Mouse (Mus musculus) embryonic facial prominence, embryonic 15.5 days (tissue): Measurements from ENCODE around the gene Catspere2. TPM values are rescaled to one million over a fixed set of nuclear protein-coding genes. Genes with fewer than 3 reads are reported as not detected.
"Not testable (repeated sequence)": the region's sequence is repeated elsewhere in the genome, so short reads cannot be mapped to it uniquely, and the experiment has no call there.

Experiments
- ATAC-seq: fragments of 200-750 bp; cut with Nextera tagmentation; 2 replicates; pipeline ENCODE4 v1.8.0; 2017; ENCODE audit warnings: low read depth, moderate TSS enrichment; ENCODE audit not compliant: insufficient number of reproducible peaks, low FRiP score, low TSS enrichment
- H3K27ac ChIP-seq: fragments of 300-500 bp; sonication (generic); replicated peaks from 2 replicates; pipeline ENCODE4 v1.5.1; 2015; ENCODE audit warnings: mild to moderate bottlenecking, inconsistent platforms
- H3K27me3 ChIP-seq: fragments of 300-500 bp; sonication (generic); 2 replicates; pipeline ENCODE4 v1.6.1; 2015; ENCODE audit warnings: inconsistent platforms
- H3K36me3 ChIP-seq: fragments of 300-500 bp; sonication (generic); 2 replicates; pipeline ENCODE4 v1.6.1; 2015; ENCODE audit warnings: mild to moderate bottlenecking, inconsistent platforms
- H3K4me1 ChIP-seq: fragments of 300-500 bp; sonication (generic); 2 replicates; pipeline ENCODE4 v1.6.1; 2015; ENCODE audit warnings: inconsistent platforms
- H3K4me2 ChIP-seq: fragments of 300-500 bp; sonication (generic); replicated peaks from 2 replicates; pipeline ENCODE4 v1.6.1; 2015; ENCODE audit warnings: mild to moderate bottlenecking, inconsistent platforms
- H3K4me3 ChIP-seq: fragments of 300-500 bp; sonication (generic); replicated peaks from 2 replicates; pipeline ENCODE4 v1.5.1; 2015; ENCODE audit warnings: mild to moderate bottlenecking, inconsistent platforms
- H3K9ac ChIP-seq: fragments of 300-500 bp; sonication (generic); 2 replicates; pipeline ENCODE4 v1.6.1; 2015; ENCODE audit warnings: inconsistent platforms
- H3K9me3 ChIP-seq: fragments of 300-500 bp; sonication (generic); replicated peaks from 2 replicates; pipeline ENCODE4 v1.6.1; 2016; ENCODE audit warnings: inconsistent platforms
- WGBS: fragments of 180-500 bp; shearing (Covaris S2); methylation state at CpG from one replicate; pipeline ENCODE4 v1.1.7; 2015; 5-methylcytosine and 5-hydroxymethylcytosine counted together
- polyA plus RNA-seq: library from polyadenylated mRNA; unstranded; fragments of >200 nt; fragmentation: Nextera tagmentation; extraction: Ambion mirVana; gene quantifications from 2 replicates; pipeline ENCODE4 v1.2.1, GENCODE M21; 2015

Catspere2 gene
- polyA plus RNA-seq, 1 experiment from 2014 or later, result 0.25 TPM

DNA sequence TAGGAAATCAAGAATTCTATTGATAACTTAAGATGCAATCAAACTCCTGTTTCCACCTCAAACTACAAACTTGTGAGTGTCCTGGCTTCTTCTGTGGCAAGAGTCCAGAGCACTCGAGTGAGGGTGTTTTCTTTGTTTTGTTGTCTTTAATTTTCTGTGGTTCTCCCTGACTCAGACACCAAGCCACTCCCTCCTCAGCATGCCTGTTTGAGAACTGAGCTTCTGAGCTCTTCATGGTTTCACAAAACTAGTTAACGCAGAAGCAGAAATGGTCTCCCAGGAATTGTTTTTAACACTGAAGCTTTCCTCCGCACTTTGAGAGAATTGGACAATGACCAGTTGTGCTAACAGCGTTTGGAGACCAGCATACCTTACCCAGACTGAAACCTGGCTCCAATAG lies 163.7 kb downstream of the Catspere2 start:
- H3K36me3 ChIP-seq, H3K27me3 ChIP-seq, ATAC-seq, H3K4me1 ChIP-seq, H3K4me2 ChIP-seq, H3K4me3 ChIP-seq, H3K9me3 ChIP-seq, H3K27ac ChIP-seq, H3K9ac ChIP-seq: not testable (repeated sequence)
- WGBS, result 41% methylated on average over 4 of the region's 4 CpGs

DNA sequence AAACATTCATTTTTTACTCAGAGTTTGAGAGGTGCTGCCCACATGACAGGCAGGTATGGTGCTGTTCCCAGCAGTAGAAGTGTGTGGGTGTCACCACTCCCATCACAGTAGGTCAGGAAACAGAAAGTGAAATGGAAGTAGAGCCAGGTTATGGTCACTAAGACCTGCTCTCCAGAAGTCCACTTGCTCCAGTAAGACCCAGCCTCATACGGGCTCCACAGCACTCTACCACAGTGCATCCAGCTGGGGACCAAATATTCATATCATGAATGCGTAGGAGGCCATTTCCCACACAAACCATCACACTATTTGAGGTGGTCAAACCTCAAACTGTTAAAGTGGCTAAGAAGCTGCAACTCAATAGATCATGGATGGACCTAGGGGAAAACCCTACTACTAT lies 199.0 kb downstream of the Catspere2 start:
- Histone ChIP-seq H3K27me3 (no peaks in the 10 kb centered on the region), H3K4me1 (no peaks in the 10 kb centered on the region), H3K4me2 (no peak overlapping the region), H3K27ac (no peak overlapping the region), H3K9ac (no peak overlapping the region), H3K4me3 (no peak overlapping the region), H3K9me3 (no peaks in the 10 kb centered on the region), H3K36me3 (no peaks in the 10 kb centered on the region)
- no peak for ATAC-seq
- 89% methylated on average over 2 of the region's 2 CpGs for WGBS

GRCm38 (mm10) chr1:178185591-178185990 lies 202.4 kb downstream of the Catspere2 start:
- no peak overlapping the region for H3K4me3 ChIP-seq
- no peaks in the 10 kb centered on the region for H3K27me3 ChIP-seq
- no peak for ATAC-seq
- H3K4me2 ChIP-seq, result no peak overlapping the region
- H3K36me3 ChIP-seq, result no peaks in the 10 kb centered on the region
- no peak overlapping the region for H3K27ac ChIP-seq
- no peaks in the 10 kb centered on the region for H3K9me3 ChIP-seq
- H3K4me1 ChIP-seq, result peaks cover 4% of the 10 kb centered on the region; the same call in 1 of the 2 replicates
- no peak overlapping the region for H3K9ac ChIP-seq

DNA sequence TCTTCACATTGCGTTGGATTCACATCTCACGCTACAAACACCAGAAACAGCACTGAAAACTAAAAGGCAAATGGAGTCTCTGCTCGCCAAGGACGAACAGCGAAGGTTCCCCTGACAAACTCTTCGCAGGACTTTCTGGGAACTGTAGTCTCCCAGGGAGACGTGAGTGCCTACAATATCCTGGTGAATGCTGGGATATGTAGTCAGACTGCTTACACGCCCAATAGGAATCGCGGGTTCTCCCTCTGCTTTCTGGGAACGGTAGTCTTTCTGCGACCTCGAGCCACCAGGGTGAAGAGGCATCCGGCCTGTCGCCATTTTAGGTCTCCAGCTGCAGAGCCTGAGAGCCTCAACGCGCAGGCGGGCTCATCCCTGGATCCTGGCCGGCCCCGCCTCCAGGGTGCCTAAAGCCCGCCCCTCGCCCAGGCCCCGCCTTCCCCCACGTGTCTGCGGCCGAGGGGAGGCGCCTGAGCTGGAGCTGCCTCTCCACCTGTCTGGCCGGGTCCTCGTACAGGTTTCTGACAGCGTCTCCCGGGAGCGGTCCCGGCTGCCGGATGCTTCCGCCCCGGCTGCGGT lies 204.1 kb downstream of the Catspere2 start, which contains the start of gene Desi2:
Gene Desi2 (plus strand): TSS at position 202 of the 576 bp plus-strand sequence.
- WGBS, result under 1% methylated on average over 37 of the region's 37 CpGs
- not testable (repeated sequence) for H3K4me1 ChIP-seq, H3K9me3 ChIP-seq, H3K27me3 ChIP-seq, H3K36me3 ChIP-seq
- ATAC-seq, result peak; percentile 100
- H3K9ac ChIP-seq, result 0 out of 2 replicates have a peak within 1 kb of the TSS, but pooled peaks have one; percentile 18
- H3K4me2 ChIP-seq, result peak within 1 kb of the TSS; percentile 46
- H3K27ac ChIP-seq, result peak within 1 kb of the TSS; percentile 83
- peak within 1 kb of the TSS; percentile 69 for H3K4me3 ChIP-seq

GRCm38 (mm10) chr1:178187810-178188209 lies 204.6 kb downstream of the Catspere2 start:
- H3K27ac ChIP-seq, result peak overlapping the region; percentile 83
- H3K4me1 ChIP-seq, H3K27me3 ChIP-seq, H3K9me3 ChIP-seq, H3K36me3 ChIP-seq: not testable (repeated sequence)
- H3K9ac ChIP-seq, result 0 out of 2 replicates have a peak overlapping the region, but pooled peaks have one; percentile 18
- peak overlapping the region; percentile 69 for H3K4me3 ChIP-seq
- peak overlapping the region; percentile 40 for H3K4me2 ChIP-seq
- WGBS, result 0% methylated on average over 17 of the region's 38 CpGs
- ATAC-seq, result peak; percentile 70

- no peak overlapping the region for H3K9ac ChIP-seq
- WGBS, result 6% methylated on average over 13 of the region's 13 CpGs
These were observed 205.2 kb downstream of the Catspere2 start for GRCm38 (mm10) chr1:178188386-178188785.

GRCm38 (mm10) chr1:178205701-178206325 lies 222.6 kb downstream of the Catspere2 start:
- no peak for ATAC-seq
- H3K4me3 ChIP-seq, result no peak overlapping the region
- no peak overlapping the region for H3K4me2 ChIP-seq
- no peak overlapping the region for H3K9ac ChIP-seq
- H3K36me3 ChIP-seq, result no peaks in the 10 kb centered on the region
- H3K27ac ChIP-seq, result no peak overlapping the region
- H3K27me3 ChIP-seq, result no peaks in the 10 kb centered on the region
- 84% methylated on average over 10 of the region's 10 CpGs for WGBS
- H3K4me1 ChIP-seq, result no peaks in the 10 kb centered on the region
- H3K9me3 ChIP-seq, result no peaks in the 10 kb centered on the region

More at GRCm38 (mm10) chr1:178188386-178188785, 205.2 kb downstream of the Catspere2 start:
- Histone ChIP-seq H3K4me1 (peaks cover 4% of the 10 kb centered on the region; the same call in 1 of the 2 replicates), H3K4me2 (peak overlapping the region; percentile 46), H3K9me3 (no peaks in the 10 kb centered on the region), H3K27me3 (no peaks in the 10 kb centered on the region), H3K36me3 (no peaks in the 10 kb centered on the region), H3K27ac (no peak overlapping the region), H3K4me3 (peak overlapping the region; percentile 37)
- no peak for ATAC-seq

DNA sequence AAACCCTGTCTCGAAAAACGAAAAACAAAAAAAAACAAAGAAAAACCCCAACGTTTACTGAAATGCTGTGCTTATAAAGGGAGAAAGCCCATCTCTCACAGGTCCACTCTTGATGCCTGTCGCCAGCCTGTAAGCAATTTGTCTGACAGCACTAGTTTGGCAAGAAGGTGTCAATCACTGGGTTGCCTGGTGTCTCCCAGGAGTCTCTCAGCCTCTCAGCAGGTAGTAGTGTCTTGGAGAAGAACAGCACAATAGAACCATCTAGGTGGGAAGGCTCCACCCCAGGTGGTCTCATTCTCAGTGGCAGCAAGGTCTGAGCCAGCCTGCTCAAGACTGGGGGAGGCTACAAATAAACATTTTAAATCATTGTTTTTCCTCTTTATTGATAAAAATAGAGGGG lies 224.6 kb downstream of the Catspere2 start:
- not testable (repeated sequence) for H3K9me3 ChIP-seq, H3K4me3 ChIP-seq, H3K27me3 ChIP-seq, H3K4me1 ChIP-seq, H3K4me2 ChIP-seq, H3K36me3 ChIP-seq, H3K27ac ChIP-seq, ATAC-seq, H3K9ac ChIP-seq
- WGBS, result 86% methylated on average over 4 of the region's 4 CpGs

GRCm38 (mm10) chr1:178209966-178210365 lies 226.7 kb downstream of the Catspere2 start:
- Histone ChIP-seq H3K36me3 (no peaks in the 10 kb centered on the region), H3K4me3 (no peak overlapping the region), H3K9me3 (no peaks in the 10 kb centered on the region), H3K4me2 (no peak overlapping the region), H3K9ac (no peak overlapping the region), H3K4me1 (no peaks in the 10 kb centered on the region), H3K27me3 (no peaks in the 10 kb centered on the region), H3K27ac (no peak overlapping the region)
- ATAC-seq, result no peak

- Histone ChIP-seq H3K9me3 (no peaks in the 10 kb centered on the region), H3K27me3 (no peaks in the 10 kb centered on the region), H3K4me1 (0 out of 2 replicates have a peak, but pooled peaks cover 3% of the 10 kb centered on the region), H3K4me3 (no peak overlapping the region), H3K36me3 (no peaks in the 10 kb centered on the region), H3K9ac (no peak overlapping the region), H3K27ac (no peak overlapping the region), H3K4me2 (no peak overlapping the region)
- ATAC-seq, result no peak
These were observed 233.9 kb downstream of the Catspere2 start for GRCm38 (mm10) chr1:178217157-178217556.

DNA sequence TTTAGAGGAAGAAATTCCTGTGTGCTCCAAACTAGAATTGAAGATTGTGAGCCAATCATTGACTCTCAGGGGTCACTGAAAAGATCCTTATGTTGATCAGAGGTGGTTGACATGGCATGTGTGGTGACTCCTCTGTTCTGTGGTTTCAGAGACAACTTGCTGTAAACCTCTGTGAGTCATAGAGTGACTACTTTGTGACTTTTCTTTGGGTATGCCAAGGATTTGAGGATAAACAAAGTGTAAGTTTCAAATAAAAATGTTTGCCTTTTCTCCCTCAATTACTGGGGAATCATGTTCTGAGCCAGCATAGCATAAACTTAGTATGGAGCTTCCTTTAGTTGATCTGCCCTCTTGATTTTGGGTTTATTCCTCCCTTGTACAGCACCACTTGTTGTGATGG lies 235.1 kb downstream of the Catspere2 start:
- Histone ChIP-seq H3K27me3 (no peaks in the 10 kb centered on the region), H3K4me1 (0 out of 2 replicates have a peak, but pooled peaks cover 3% of the 10 kb centered on the region), H3K9ac (no peak overlapping the region), H3K9me3 (no peaks in the 10 kb centered on the region), H3K27ac (peak overlapping the region; percentile 48; the same call in 1 of the 2 replicates), H3K4me3 (no peak overlapping the region), H3K36me3 (no peaks in the 10 kb centered on the region), H3K4me2 (no peak overlapping the region)
- no peak for ATAC-seq
